Mouse (Mus musculus) forebrain, embryonic 12.5 days (tissue): Measurements from ENCODE around the gene Mga. TPM values are rescaled to one million over a fixed set of nuclear protein-coding genes. Genes with fewer than 3 reads are reported as not detected.

ENCODE experiments used
- ATAC-seq: fragments of 200-750 bp; cut with Nextera tagmentation; 2 replicates; pipeline ENCODE4 v1.8.0; 2017; ENCODE audit warnings: moderate TSS enrichment; ENCODE audit not compliant: low FRiP score
- H3K27ac ChIP-seq: fragments of 300-500 bp; sonication (generic); 2 replicates; pipeline ENCODE4 v1.5.1; 2016; ENCODE audit warnings: mild to moderate bottlenecking
- H3K27me3 ChIP-seq: fragments of 300-500 bp; sonication (generic); 2 replicates; pipeline ENCODE4 v1.6.1; 2016; ENCODE audit warnings: mild to moderate bottlenecking
- H3K36me3 ChIP-seq: fragments of 300-500 bp; sonication (generic); replicated peaks from 2 replicates; pipeline ENCODE4 v1.6.1; 2016; ENCODE audit warnings: mild to moderate bottlenecking
- H3K4me1 ChIP-seq: fragments of 300-500 bp; sonication (generic); 2 replicates; pipeline ENCODE4 v1.6.1; 2016
- H3K4me2 ChIP-seq: fragments of 300-500 bp; sonication (generic); 2 replicates; pipeline ENCODE4 v1.6.1; 2016; ENCODE audit warnings: mild to moderate bottlenecking, moderate library complexity
- H3K4me3 ChIP-seq: fragments of 300-500 bp; sonication (generic); replicated peaks from 2 replicates; pipeline ENCODE4 v1.5.1; 2016; ENCODE audit warnings: mild to moderate bottlenecking
- H3K9ac ChIP-seq: fragments of 300-500 bp; sonication (generic); 2 replicates; pipeline ENCODE4 v1.6.1; 2016; ENCODE audit warnings: mild to moderate bottlenecking
- H3K9me3 ChIP-seq: fragments of 300-500 bp; sonication (generic); 2 replicates; pipeline ENCODE4 v1.6.1; 2016
- WGBS: fragments of 180-500 bp; shearing (Covaris S2); methylation state at CpG from one replicate; pipeline ENCODE4 v1.1.7; 2016; 5-methylcytosine and 5-hydroxymethylcytosine counted together
- polyA plus RNA-seq: library from polyadenylated mRNA; unstranded; fragments of >200 nt; fragmentation: Nextera tagmentation; extraction: Ambion mirVana; gene quantifications from 2 replicates; pipeline ENCODE4 v1.2.1, GENCODE M21; 2016

The Mga gene
- 34.7 and 39.5 TPM in 2 replicates for polyA plus RNA-seq

GRCm38 (mm10) chr2:119897090-119897732 lies at the start of gene Mga:
Gene Mga (plus strand): TSS chr2:119897228.
- Histone ChIP-seq H3K9me3 (no peaks in the 10 kb centered on the region), H3K27ac (peak within 1 kb of the TSS; percentile 89), H3K36me3 (no peaks in the 10 kb centered on the region), H3K4me2 (peak within 1 kb of the TSS; percentile 80), H3K4me1 (peaks cover 12% of the 10 kb centered on the region), H3K4me3 (peak within 1 kb of the TSS; percentile 57), H3K27me3 (no peaks in the 10 kb centered on the region), H3K9ac (peak within 1 kb of the TSS; percentile 55)
- WGBS: under 1% methylated on average over 58 of the region's 58 CpGs
- peak; percentile 98 for ATAC-seq

GRCm38 (mm10) chr2:119853811-119854210 lies 43.2 kb upstream of the Mga start:
- Histone ChIP-seq H3K9ac (no peak overlapping the region), H3K27ac (no peak overlapping the region), H3K4me2 (no peak overlapping the region), H3K9me3 (no peaks in the 10 kb centered on the region), H3K4me1 (no peaks in the 10 kb centered on the region), H3K27me3 (no peaks in the 10 kb centered on the region), H3K4me3 (no peak overlapping the region), H3K36me3 (no peaks in the 10 kb centered on the region)
- 91% methylated on average over 4 of the region's 4 CpGs for WGBS
- no peak for ATAC-seq

GRCm38 (mm10) chr2:119855310-119855850 lies 41.6 kb upstream of the Mga start:
- no peaks in the 10 kb centered on the region for H3K4me1 ChIP-seq
- WGBS: 65% methylated on average over 6 of the region's 6 CpGs
- H3K4me2 ChIP-seq: no peak overlapping the region
- no peak overlapping the region for H3K4me3 ChIP-seq
- no peak overlapping the region for H3K9ac ChIP-seq
- H3K27me3 ChIP-seq: no peaks in the 10 kb centered on the region
- no peaks in the 10 kb centered on the region for H3K9me3 ChIP-seq
- H3K27ac ChIP-seq: no peak overlapping the region
- no peak for ATAC-seq
- H3K36me3 ChIP-seq: no peaks in the 10 kb centered on the region

- Histone ChIP-seq H3K27ac (no peak overlapping the region), H3K4me1 (no peaks in the 10 kb centered on the region), H3K9me3 (no peaks in the 10 kb centered on the region), H3K36me3 (no peaks in the 10 kb centered on the region), H3K27me3 (no peaks in the 10 kb centered on the region), H3K4me3 (no peak overlapping the region), H3K9ac (no peak overlapping the region), H3K4me2 (no peak overlapping the region)
- WGBS: 91% methylated on average over 2 of the region's 2 CpGs
- ATAC-seq: no peak
These were observed 39.7 kb upstream of the Mga start for GRCm38 (mm10) chr2:119857341-119857740.

GRCm38 (mm10) chr2:119864484-119864883 lies 32.5 kb upstream of the Mga start:
- Histone ChIP-seq H3K4me2 (no peak overlapping the region), H3K9me3 (no peaks in the 10 kb centered on the region), H3K27ac (no peak overlapping the region), H3K4me1 (no peaks in the 10 kb centered on the region), H3K27me3 (peaks cover 6% of the 10 kb centered on the region; the same call in 1 of the 2 replicates), H3K36me3 (no peaks in the 10 kb centered on the region), H3K4me3 (no peak overlapping the region), H3K9ac (no peak overlapping the region)
- 70% methylated on average over 4 of the region's 4 CpGs for WGBS
- ATAC-seq: no peak

GRCm38 (mm10) chr2:119872371-119873104 lies 24.5 kb upstream of the Mga start:
- Histone ChIP-seq H3K4me1 (peaks cover 16% of the 10 kb centered on the region), H3K27me3 (peaks cover 19% of the 10 kb centered on the region), H3K9ac (peak overlapping the region; percentile 60), H3K4me3 (peak overlapping the region; percentile 49), H3K9me3 (no peaks in the 10 kb centered on the region), H3K4me2 (peak overlapping the region; percentile 88), H3K27ac (peak overlapping the region; percentile 66), H3K36me3 (no peaks in the 10 kb centered on the region)
- ATAC-seq: peak; percentile 91
- WGBS: 1% methylated on average over 72 of the region's 73 CpGs

- H3K27me3 ChIP-seq: peaks cover 18% of the 10 kb centered on the region
- peak; percentile 92 for ATAC-seq
- peak overlapping the region; percentile 88 for H3K4me2 ChIP-seq
- peak overlapping the region; percentile 66 for H3K27ac ChIP-seq
- peaks cover 16% of the 10 kb centered on the region for H3K4me1 ChIP-seq
- 2% methylated on average over 39 of the region's 39 CpGs for WGBS
- peak overlapping the region; percentile 60 for H3K9ac ChIP-seq
- H3K36me3 ChIP-seq: no peaks in the 10 kb centered on the region
- no peaks in the 10 kb centered on the region for H3K9me3 ChIP-seq
- H3K4me3 ChIP-seq: peak overlapping the region; percentile 49
These were observed 23.9 kb upstream of the Mga start for GRCm38 (mm10) chr2:119873105-119873464.

GRCm38 (mm10) chr2:119875981-119876380 lies 21.0 kb upstream of the Mga start:
- Histone ChIP-seq H3K4me3 (no peak overlapping the region), H3K4me2 (no peak overlapping the region), H3K9me3 (no peaks in the 10 kb centered on the region), H3K27ac (no peak overlapping the region), H3K36me3 (no peaks in the 10 kb centered on the region), H3K9ac (no peak overlapping the region), H3K4me1 (peaks cover 16% of the 10 kb centered on the region), H3K27me3 (peaks cover 9% of the 10 kb centered on the region)
- ATAC-seq: no peak

- WGBS: 97% methylated on average over 3 of the region's 3 CpGs
These were observed 9.8 kb upstream of the Mga start for GRCm38 (mm10) chr2:119887201-119887600.

GRCm38 (mm10) chr2:119896553-119897089 lies 407 bp upstream of the Mga start:
- H3K36me3 ChIP-seq: no peaks in the 10 kb centered on the region
- H3K27ac ChIP-seq: peak overlapping the region; percentile 89
- H3K9ac ChIP-seq: 0 out of 2 replicates have a peak overlapping the region, but pooled peaks have one; percentile 44
- H3K4me1 ChIP-seq: peaks cover 12% of the 10 kb centered on the region
- H3K4me3 ChIP-seq: peak overlapping the region; percentile 57
- 18% methylated on average over 19 of the region's 19 CpGs for WGBS
- peak overlapping the region; percentile 80 for H3K4me2 ChIP-seq
- H3K27me3 ChIP-seq: no peaks in the 10 kb centered on the region
- no peaks in the 10 kb centered on the region for H3K9me3 ChIP-seq
- ATAC-seq: peak; percentile 72

More at GRCm38 (mm10) chr2:119887201-119887600, 9.8 kb upstream of the Mga start:
- H3K9ac ChIP-seq: no peak overlapping the region
- H3K36me3 ChIP-seq: no peaks in the 10 kb centered on the region
- no peak overlapping the region for H3K4me2 ChIP-seq
- no peak overlapping the region for H3K27ac ChIP-seq
- no peaks in the 10 kb centered on the region for H3K27me3 ChIP-seq
- H3K4me3 ChIP-seq: no peak overlapping the region
- no peak for ATAC-seq
- H3K9me3 ChIP-seq: no peaks in the 10 kb centered on the region
- H3K4me1 ChIP-seq: no peaks in the 10 kb centered on the region

- Histone ChIP-seq H3K27ac (no peak overlapping the region), H3K27me3 (no peaks in the 10 kb centered on the region), H3K9ac (peak overlapping the region; percentile 55), H3K4me2 (peak overlapping the region; percentile 80), H3K9me3 (no peaks in the 10 kb centered on the region), H3K36me3 (peaks cover 8% of the 10 kb centered on the region), H3K4me1 (peaks cover 12% of the 10 kb centered on the region), H3K4me3 (peak overlapping the region; percentile 57)
- ATAC-seq: no peak; the same call in 1 of the 2 replicates
- WGBS: 12% methylated on average over 19 of the region's 19 CpGs
These were observed 1.1 kb downstream of the Mga start for GRCm38 (mm10) chr2:119898141-119898594.

- no peaks in the 10 kb centered on the region for H3K9me3 ChIP-seq
- no peaks in the 10 kb centered on the region for H3K27me3 ChIP-seq
- H3K4me3 ChIP-seq: no peak overlapping the region
- no peaks in the 10 kb centered on the region for H3K4me1 ChIP-seq
- H3K4me2 ChIP-seq: no peak overlapping the region
- no peak for ATAC-seq
- no peak overlapping the region for H3K27ac ChIP-seq
- peaks cover 12% of the 10 kb centered on the region; the same call in 1 of the 2 replicates for H3K36me3 ChIP-seq
- H3K9ac ChIP-seq: no peak overlapping the region
These were observed 19.0 kb downstream of the Mga start for GRCm38 (mm10) chr2:119916007-119916406.
